Mouse (Mus musculus) megakaryocyte, adult 5-6 weeks (primary cell): ENCODE data around the gene Susd1. TPM values are rescaled to one million over a fixed set of nuclear protein-coding genes. Genes with fewer than 3 reads are reported as not detected.

Experiments
- ATAC-seq: 2 replicates; pipeline ENCODE4 v1.8.0; 2016; ENCODE audit warnings: mild to moderate bottlenecking, inconsistent platforms; ENCODE audit not compliant: poor library complexity, severe bottlenecking
- total RNA-seq, 2 experiments: library from RNA; stranded (forward) in 1 of 2; stranded (reverse) in 1 of 2; fragments of 153-499, 151-499 nt in 1 of 2; fragments of 221-1000, 200-1000 nt in 1 of 2; gene quantifications; 2 replicates each; pipeline versions ENCODE4 v1.2.3 to v1.2.4; 2015 to 2017

Susd1 gene
- total RNA-seq, 2 experiments from 2014 or later: 24.0 to 33.9 TPM

GRCm38 (mm10) chr4:59435951-59436350 is 2.5 kb downstream of the Susd1 start:
- ATAC-seq: peak; percentile 58

GRCm38 (mm10) chr4:59434039-59434438 is 4.4 kb downstream of the Susd1 start:
- ATAC-seq: no peak

DNA sequence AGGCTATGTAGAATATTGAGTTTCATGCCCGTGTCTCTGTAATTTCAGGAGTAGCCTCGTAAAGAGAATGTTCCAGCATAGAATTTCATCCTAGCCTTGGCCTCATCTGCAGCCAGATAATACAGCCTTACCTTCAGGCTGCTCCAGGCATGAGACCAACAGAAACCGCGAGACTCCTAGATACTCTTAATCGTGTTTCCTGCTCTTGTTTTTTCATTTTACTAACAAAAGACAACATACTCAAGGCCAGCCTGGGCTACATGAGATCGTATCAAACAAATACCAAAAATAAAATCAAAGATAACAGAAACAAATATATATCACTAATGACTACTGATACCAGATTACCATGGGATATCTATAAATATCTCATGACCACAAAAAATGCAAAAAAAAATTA is 9.3 kb downstream of the Susd1 start:
- ATAC-seq: no peak

DNA sequence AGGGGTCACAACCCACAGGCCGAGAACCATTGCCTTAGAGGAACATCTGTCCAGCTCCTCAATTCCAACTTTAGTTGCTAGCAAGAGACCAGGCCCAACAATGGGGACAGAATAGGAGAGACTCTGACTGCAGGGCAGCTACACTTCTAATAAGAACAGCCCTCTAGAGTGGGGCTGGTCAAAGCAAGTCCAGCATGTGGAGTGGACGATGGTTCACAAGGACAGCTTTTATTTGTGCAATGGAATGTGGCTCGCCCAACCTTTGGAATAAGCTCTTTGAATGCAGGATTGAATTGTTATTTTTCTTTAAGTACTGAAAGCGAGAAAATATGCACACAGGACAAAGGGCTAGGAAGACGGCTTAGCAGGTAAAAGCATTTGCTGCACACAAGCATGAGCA is 12.0 kb downstream of the Susd1 start:
- no peak for ATAC-seq

- ATAC-seq: no peak
Observed at GRCm38 (mm10) chr4:59422808-59423207, 15.6 kb downstream of the Susd1 start.

- ATAC-seq: no peak
Observed at GRCm38 (mm10) chr4:59422025-59422783, 16.2 kb downstream of the Susd1 start.

- ATAC-seq: no peak
Observed at GRCm38 (mm10) chr4:59421369-59421746, 17.1 kb downstream of the Susd1 start.

GRCm38 (mm10) chr4:59420695-59421368 is 17.6 kb downstream of the Susd1 start:
- ATAC-seq: peak; percentile 80

DNA sequence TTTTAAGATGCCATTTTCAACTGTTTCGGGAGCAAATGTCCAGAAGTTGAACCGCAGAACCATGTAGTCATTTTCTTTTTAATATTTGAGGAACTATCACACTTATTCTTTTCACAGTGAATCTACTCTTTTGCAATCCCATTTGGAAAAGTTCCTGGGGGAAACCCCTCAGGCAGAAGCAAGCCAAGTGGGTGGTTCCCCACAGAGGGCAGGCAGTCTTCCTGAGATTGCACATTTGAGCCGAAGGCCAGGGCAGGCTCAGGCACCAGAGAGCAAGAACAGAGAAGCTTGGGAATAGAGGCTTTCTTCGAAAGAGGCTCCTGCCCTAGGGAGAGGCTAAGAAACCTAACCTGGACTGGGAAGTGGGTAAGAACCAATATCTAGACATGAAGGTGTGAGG is 19.2 kb downstream of the Susd1 start:
- ATAC-seq: peak; percentile 53; the same call in 1 of the 2 replicates

GRCm38 (mm10) chr4:59413428-59413827 is 25.0 kb downstream of the Susd1 start:
- ATAC-seq: no peak

- ATAC-seq: no peak
Observed at GRCm38 (mm10) chr4:59411153-59411552, 27.3 kb downstream of the Susd1 start.

- ATAC-seq: no peak
Observed at GRCm38 (mm10) chr4:59407766-59408165, 30.7 kb downstream of the Susd1 start.

DNA sequence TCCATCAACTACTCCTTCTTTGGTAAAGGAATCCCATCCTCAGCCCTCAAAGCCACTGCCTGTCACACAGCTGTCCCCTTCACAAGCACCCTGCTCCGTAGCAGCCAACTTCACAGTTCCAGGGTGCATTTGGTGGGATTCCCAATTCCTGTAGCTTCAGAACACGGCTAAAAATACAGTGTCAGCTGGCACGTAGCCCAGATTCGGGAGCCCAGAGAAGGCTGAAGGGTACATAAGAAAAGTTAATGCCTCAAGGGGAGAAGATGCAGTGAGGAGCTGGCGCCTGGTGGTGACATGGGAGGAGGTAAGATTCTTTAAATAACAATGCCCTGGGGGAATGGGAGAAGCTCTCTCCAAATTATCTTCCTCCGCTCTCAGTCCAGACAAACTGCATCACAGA is 34.1 kb downstream of the Susd1 start:
- ATAC-seq: no peak

- no peak for ATAC-seq
Observed at GRCm38 (mm10) chr4:59400931-59401330, 37.5 kb downstream of the Susd1 start.

GRCm38 (mm10) chr4:59399343-59399742 is 39.1 kb downstream of the Susd1 start:
- ATAC-seq: no peak

DNA sequence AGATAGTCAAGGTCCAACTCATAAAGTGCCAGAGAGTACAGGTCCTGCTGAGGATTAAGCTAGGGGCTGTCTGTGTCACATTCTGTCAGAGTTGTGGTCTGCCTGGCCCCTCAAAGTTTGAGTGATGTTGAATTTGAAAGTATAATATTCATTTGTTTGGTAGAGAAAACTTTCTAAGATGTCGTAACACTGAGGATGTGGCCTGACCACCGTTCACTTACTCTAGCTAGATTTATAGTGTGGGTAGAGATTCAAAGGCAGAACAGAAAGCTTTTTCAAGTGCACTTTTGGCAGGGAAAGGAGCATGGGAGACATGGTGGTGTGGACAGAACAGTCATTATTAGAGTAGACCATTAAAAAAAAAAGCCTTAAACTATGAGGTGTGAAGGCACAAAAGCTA is 42.9 kb downstream of the Susd1 start:
- no peak for ATAC-seq

GRCm38 (mm10) chr4:59394155-59394554 is 44.3 kb downstream of the Susd1 start:
- no peak for ATAC-seq

- ATAC-seq: no peak
Observed at GRCm38 (mm10) chr4:59388447-59389030, 49.9 kb downstream of the Susd1 start.

DNA sequence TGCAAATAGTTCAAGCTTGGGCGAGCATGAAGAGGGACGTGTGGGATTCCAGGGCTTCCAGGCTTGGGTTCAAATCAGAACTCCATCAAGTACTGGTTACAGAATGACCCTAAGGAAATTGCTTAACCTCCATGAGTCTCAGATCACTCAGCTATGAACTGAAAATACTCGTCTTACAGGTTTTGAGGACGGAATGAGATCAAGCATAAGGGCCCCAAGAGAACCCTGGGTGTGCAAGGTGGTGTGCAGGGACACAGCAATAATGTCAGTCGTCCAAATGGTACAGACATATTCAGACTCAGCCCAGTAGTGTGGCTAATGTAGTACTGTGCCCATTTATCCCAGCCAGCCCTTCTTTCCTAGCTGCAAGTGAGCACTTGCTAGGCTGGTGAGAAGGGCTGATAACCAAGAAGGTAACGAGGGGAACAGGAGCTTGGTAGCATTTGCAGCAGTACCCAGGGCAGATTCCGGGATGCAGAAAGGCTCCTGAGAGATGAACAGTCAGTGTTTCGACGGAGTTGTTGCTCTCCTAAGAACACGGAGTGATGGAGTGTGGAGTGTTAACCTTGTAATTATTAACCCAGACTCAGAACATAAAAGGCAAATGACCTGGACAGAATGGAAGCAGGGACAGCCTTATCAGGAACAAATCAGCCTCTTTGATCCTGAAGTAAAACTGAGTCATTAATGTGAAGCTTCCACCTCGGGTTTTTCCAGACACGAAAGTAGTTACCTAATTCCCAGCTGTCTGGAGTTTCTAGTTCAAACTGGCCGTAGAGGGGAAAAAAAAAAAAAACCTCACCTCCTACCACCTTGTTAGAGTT is 50.8 kb downstream of the Susd1 start:
- ATAC-seq: no peak

- ATAC-seq: no peak
Observed at GRCm38 (mm10) chr4:59385254-59385895, 53.1 kb downstream of the Susd1 start.

- no peak for ATAC-seq
Observed at GRCm38 (mm10) chr4:59383791-59384190, 54.6 kb downstream of the Susd1 start.
